Mouse (Mus musculus) cerebellum, postnatal 36 days (tissue): ENCODE measurements around the gene Olfr1467.

Experiments used
- DNase-seq, 2 experiments: peaks; one replicate each; pipeline ENCODE4 v3.0.0; 2021 to 2022; ENCODE audit warnings: mixed read lengths in 2 of 2

The Olfr1467 gene

DNA sequence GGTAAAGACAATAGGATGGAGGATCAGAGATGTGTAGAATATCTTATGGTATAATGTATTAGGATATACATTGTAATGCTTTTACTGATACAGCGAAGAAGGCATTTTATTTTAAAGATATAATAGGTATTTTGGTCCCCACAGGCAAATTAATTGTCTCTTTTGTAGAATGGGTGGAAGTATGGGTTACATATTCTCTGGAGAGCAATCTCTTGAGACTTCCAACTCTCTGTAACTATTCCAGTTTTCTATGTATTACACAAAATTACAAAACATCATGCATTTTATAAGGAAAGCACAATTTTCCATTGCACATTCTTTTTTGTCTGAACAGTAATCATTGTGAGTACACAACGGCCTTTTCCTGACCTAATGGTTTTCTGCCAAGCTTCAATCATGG is at the start of gene Olfr1467:
TSS of gene Olfr1467 (plus strand) at position 301 of the 400 bp plus-strand sequence.
- no peak for DNase-seq

DNA sequence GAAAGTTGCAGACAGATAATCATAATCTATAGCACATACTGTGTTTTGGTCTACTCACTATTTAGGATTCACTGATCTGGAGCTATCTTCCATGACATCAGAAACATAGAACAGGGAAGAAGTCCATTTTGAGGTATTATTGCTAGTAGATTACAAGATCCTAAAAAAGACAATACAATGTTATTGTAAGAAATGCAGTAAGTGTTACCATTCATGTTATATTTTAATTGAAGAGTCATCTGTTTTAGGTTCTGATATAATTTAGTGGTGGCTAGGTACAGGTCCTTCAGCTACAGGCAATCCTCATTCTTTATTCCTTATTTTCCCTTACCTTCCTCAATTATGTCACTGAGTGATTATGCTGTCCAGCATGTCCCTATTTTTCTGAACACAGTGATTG is 46.6 kb upstream of the Olfr1467 start, which contains the start of gene Olfr1465:
TSS of gene Olfr1465 (minus strand) at position 101 of the 400 bp plus-strand sequence.
- DNase-seq, result no peak

DNA sequence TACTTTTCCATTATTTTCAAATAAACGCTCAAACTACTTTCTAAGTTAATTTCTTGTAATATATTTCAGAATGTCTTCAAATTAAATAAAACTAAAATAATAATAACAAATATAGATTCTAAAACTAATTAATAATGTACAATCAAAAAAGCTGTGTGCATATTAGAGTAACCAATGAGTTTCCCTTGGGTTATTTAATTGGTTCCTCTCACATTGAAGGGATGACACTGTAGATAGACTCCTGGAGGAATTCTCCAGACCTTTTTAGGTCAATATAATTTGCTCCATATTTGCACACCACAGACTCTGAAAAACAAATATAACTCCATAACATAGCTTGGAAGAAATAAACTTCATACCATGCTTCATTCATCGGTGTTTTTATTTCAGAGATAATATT is 23.5 kb upstream of the Olfr1467 start, which contains the start of gene Olfr1466:
TSS of gene Olfr1466 (plus strand) at position 301 of the 400 bp plus-strand sequence.
- DNase-seq, result no peak

DNA sequence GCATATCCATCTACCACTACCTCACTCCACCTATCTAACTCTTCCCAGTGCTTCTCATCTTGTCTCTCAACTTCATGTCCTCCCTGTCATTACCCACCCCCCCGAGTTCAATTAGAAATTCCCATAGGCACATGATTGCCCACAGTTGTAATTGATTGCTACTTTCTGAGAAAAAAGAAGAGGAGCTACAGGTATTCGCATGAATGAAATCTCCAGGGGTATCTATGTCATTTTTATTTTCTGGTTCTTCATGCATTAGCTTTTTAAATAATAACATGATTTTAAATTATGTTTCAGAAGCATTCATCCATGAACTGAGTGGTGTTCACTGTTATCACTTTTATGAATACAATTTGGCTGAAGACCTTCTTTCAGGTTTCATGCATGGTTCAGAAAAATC is 45.5 kb downstream of the Olfr1467 start, which contains the start of gene Olfr1469:
TSS of gene Olfr1469 (plus strand) at position 301 of the 400 bp plus-strand sequence.
- DNase-seq, result no peak
